Mouse (Mus musculus) brain, embryonic 14.5 days (tissue): ENCODE data around the gene Cxcr1.

Source experiments
- CTCF ChIP-seq: fragments of 200-500 bp; IDR thresholded peaks from 2 replicates; pipeline ENCODE4 v1.5.1; 2012; ENCODE audit warnings: inconsistent platforms, mild to moderate bottlenecking, moderate library complexity, borderline replicate concordance; ENCODE audit not compliant: insufficient read depth, insufficient read length; ENCODE audit errors: extremely low read depth
- POLR2A ChIP-seq: fragments of 200-500 bp; IDR thresholded peaks from 2 replicates; pipeline ENCODE4 v1.6.1; 2012; ENCODE audit warnings: mild to moderate bottlenecking, inconsistent platforms, borderline replicate concordance; ENCODE audit not compliant: poor library complexity, insufficient read depth, insufficient read length, severe bottlenecking; ENCODE audit errors: extremely low read depth

DNA sequence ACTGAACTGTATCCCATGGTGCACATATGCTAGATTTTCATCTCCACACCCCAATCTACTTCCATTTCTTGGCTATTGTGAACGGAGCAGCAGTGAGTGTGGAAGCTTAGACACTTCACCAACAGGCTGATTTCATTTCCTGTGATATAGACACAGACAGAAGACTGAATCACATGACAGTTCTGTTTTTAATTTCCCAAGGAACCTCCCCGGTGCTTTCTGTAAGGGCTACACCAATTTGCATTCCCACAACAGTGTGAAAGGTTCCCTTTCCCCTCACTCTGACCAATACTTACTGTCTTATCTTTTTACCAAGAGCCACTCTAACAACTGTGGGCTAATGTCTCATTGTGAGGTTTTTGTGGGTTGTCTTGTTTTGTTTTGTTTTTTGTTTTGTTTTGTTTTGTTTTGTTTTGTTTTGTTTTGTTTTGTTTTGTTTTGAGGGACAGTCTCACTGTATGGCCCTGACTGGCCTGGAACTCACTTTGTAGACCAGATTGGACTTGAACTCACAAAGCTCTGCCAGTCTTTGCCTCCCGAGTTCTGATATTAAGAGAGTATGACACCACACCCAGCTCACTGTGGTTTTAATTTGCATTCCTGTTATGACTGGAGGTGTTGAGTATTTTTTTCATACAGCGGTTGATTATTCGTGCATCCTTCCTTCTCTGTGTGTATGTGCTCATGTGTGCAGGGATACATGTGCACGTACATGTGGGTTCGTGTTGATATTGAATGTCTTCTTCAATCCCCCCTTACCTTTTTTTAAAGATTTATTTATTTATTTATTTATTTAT, 6.8 kb upstream of the Cxcr1 start:
- TF ChIP-seq CTCF (no peak), POLR2A (no peak)
